Mouse (Mus musculus) thymus, adult 2 months (tissue): ENCODE results near the gene Sap30l. TPM values are rescaled to one million over a fixed set of nuclear protein-coding genes. Genes with fewer than 3 reads are reported as not detected.

Experiments
- DNase-seq: peaks from one replicate; pipeline ENCODE4 v3.0.0; 2021
- H3K27ac ChIP-seq: fragments of 200-500 bp; 2 replicates; pipeline ENCODE4 v1.5.1; 2012; ENCODE audit warnings: low read length, control low read depth; ENCODE audit not compliant: control insufficient read depth, insufficient read depth
- H3K27me3 ChIP-seq: fragments of 200-500 bp; 2 replicates; pipeline ENCODE4 v1.6.1; 2012; ENCODE audit warnings: mild to moderate bottlenecking, low read length, moderate library complexity, mixed read lengths; ENCODE audit not compliant: control insufficient read depth, insufficient read depth
- H3K36me3 ChIP-seq: fragments of 200-500 bp; 2 replicates; pipeline ENCODE4 v1.6.1; 2012; ENCODE audit warnings: mild to moderate bottlenecking, low read length, moderate library complexity; ENCODE audit not compliant: control insufficient read depth, insufficient read depth
- H3K4me1 ChIP-seq: fragments of 200-500 bp; replicated peaks from 2 replicates; pipeline ENCODE4 v1.6.1; 2012; ENCODE audit warnings: low read length; ENCODE audit not compliant: control insufficient read depth, insufficient read depth
- H3K4me3 ChIP-seq: fragments of 200-500 bp; 2 replicates; pipeline ENCODE4 v1.5.1; 2012; ENCODE audit warnings: mild to moderate bottlenecking, low read length, control low read depth, moderate library complexity; ENCODE audit not compliant: control insufficient read depth, insufficient read depth
- CTCF ChIP-seq: fragments of 200-500 bp; IDR thresholded peaks from 2 replicates; pipeline ENCODE4 v1.5.1; 2012; ENCODE audit warnings: mild to moderate bottlenecking, control low read depth, low read length, moderate library complexity, borderline replicate concordance; ENCODE audit not compliant: control insufficient read depth, poor library complexity, insufficient read depth; ENCODE audit errors: extremely low read depth
- POLR2A ChIP-seq: fragments of 200-500 bp; IDR thresholded peaks from 2 replicates; pipeline ENCODE4 v1.6.1; 2012; ENCODE audit warnings: mild to moderate bottlenecking, low read length, control low read depth, moderate library complexity; ENCODE audit not compliant: control insufficient read depth, poor library complexity, insufficient read depth; ENCODE audit errors: extremely low read depth
- WGBS: fragments of 180-500 bp; shearing (Covaris S2); methylation state at CpG from one replicate; pipeline ENCODE4 v1.1.7; 2018; 5-methylcytosine and 5-hydroxymethylcytosine counted together
- polyA plus RNA-seq: library from polyadenylated mRNA; depleted of rRNA; stranded (reverse); fragments of >200 nt; gene quantifications from 2 replicates; pipeline ENCODE4 v1.2.3, GENCODE M21; 2012

Gene Sap30l
- polyA plus RNA-seq, 1 experiment: 37.1 TPM

DNA sequence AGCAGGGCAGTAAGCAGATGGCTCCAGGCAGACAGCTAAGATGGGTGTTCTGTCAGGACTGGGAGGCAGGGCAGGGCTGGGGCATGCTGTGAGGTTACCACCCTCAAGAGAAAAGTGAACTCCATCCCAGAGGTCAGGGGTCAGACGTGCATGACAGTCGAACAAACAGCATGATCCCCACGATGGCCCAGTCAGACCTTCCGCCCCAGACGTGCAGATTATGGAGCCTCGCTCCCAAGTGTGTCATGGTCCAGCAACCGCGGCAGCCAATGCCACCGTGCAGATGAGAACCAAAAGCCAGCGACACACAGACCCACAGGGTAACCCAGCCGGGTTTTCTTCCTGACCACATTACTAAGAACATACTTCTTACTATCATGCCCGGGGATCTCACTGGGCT, 34.8 kb upstream of the Sap30l start:
- no peaks in the 10 kb centered on the region for H3K4me1 ChIP-seq
- DNase-seq: no peak
- WGBS: 88% methylated on average over 12 of the region's 12 CpGs
- H3K36me3 ChIP-seq: peaks cover 26% of the 10 kb centered on the region
- H3K27ac ChIP-seq: no peak overlapping the region
- no peaks in the 10 kb centered on the region for H3K27me3 ChIP-seq
- no peak overlapping the region for H3K4me3 ChIP-seq
- no peak for TF ChIP-seq CTCF
- no peak for TF ChIP-seq POLR2A

DNA sequence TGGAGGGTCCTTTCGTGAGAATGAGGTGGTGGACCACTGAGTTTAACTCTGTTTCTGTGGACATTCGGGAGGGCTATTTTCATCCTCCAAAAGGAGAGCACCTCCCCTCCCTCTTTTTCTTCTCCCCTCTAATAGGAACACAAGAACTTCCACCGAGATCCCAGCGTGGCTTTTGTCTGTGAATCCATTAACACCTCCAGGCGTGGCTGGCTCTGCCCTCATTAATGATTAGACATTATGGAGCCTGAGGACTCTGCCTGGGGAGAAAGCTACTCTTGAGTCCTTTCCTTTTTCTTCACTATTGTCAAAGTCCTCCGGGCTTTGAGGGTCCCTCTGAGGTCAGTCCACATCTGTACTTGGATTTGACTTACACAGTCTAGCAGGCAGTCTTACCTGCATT, 34.3 kb upstream of the Sap30l start:
- Histone ChIP-seq H3K36me3 (peaks cover 32% of the 10 kb centered on the region), H3K4me1 (no peaks in the 10 kb centered on the region), H3K4me3 (no peak overlapping the region), H3K27ac (no peak overlapping the region), H3K27me3 (no peaks in the 10 kb centered on the region)
- DNase-seq: no peak
- whole genome bisulfite sequencing: 96% methylated on average over 6 of the region's 6 CpGs
- TF ChIP-seq POLR2A: no peak
- TF ChIP-seq CTCF: no peak

DNA sequence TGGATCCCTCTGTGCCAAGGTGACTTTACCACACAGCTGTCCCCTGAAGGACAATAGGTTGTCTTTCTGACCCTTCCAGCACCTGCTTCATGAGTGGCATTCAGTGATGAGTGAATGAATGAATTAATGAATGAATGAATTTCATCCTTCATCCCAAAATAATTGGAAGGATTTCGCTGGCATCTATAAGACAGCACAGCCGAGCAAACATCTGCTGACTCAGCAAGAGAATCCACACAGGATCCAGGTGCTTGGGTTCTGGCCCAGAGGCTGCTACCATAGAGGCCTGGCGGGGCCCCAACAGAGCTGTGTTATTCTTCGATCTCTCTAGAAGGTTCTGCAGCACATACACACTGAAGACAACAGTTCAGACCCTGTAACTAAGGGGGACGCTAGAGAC, 30.7 kb upstream of the Sap30l start:
- Histone ChIP-seq H3K27ac (no peak overlapping the region), H3K36me3 (peaks cover 32% of the 10 kb centered on the region), H3K4me3 (no peak overlapping the region), H3K4me1 (no peaks in the 10 kb centered on the region), H3K27me3 (no peaks in the 10 kb centered on the region)
- DNase-seq: no peak
- TF ChIP-seq POLR2A (no peak), CTCF (no peak)
- WGBS: 93% methylated on average over 5 of the region's 5 CpGs

DNA sequence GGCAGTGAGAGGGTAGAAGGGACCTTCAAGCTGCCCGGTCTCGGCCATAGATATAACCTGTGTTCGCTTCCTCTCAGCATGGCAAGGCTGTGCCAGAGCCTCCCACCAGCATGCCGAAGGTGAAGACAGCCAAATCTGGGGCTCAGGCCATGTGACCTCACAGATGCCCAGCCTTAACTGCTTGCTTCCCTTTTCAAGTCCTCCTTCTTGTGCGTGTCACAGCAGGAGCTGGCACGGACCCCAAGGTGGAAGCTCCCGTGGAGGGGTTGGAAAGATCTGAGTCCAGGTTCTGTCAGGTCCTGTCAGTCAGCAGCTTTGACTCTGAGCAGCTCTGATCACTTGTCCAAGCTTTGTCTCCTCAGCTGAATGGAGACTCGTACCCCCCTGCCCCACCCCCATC, 29.8 kb upstream of the Sap30l start:
- Histone ChIP-seq H3K4me3 (no peak overlapping the region), H3K27me3 (no peaks in the 10 kb centered on the region), H3K27ac (no peak overlapping the region), H3K36me3 (peaks cover 30% of the 10 kb centered on the region), H3K4me1 (no peaks in the 10 kb centered on the region)
- 98% methylated on average over 8 of the region's 8 CpGs for WGBS
- no peak for TF ChIP-seq CTCF
- no peak for TF ChIP-seq POLR2A
- DNase-seq: no peak

DNA sequence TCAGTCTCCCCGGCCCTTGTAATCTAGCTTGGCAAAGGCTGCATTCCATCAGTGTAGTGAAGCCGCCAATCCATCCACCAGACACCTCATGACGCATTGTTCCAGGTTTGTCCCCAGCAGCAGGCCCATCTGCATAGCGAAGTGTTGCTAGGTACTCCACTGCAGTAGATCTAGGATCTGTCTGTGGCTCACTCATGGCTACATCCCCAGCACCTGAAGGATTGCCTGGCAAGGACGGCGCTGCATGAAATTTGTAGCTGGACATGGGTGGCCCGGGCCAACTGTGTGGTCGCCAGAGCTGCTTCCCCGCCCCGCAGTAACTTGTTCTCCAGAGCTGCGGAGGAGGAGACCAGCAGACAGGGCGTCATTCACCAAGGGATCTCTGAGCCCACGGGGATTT, 28.0 kb upstream of the Sap30l start:
- H3K4me1 ChIP-seq: no peaks in the 10 kb centered on the region
- H3K4me3 ChIP-seq: no peak overlapping the region
- H3K36me3 ChIP-seq: peaks cover 25% of the 10 kb centered on the region
- TF ChIP-seq CTCF (no peak), POLR2A (no peak)
- 91% methylated on average over 13 of the region's 13 CpGs for WGBS
- no peak overlapping the region for H3K27ac ChIP-seq
- no peak for DNase-seq
- no peaks in the 10 kb centered on the region for H3K27me3 ChIP-seq

DNA sequence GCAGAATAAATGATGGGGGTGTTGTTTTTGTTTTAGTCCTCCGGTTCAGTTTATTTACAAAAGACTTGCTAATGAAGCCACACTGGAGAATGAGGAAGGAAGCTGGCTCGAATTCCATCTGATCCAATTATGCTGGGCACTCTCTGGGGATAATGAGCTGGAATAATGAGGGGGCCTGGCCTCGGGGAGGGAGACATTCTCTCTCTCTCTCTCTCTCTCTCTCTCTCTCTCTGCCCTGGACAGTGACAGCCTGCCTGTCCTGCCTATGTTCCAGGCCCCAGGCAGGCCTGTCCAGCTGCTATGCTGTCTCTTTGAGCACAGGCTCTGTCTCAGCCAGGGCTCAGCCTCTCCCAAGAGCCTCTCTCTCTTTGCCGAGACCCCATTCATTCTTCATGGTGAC, 27.5 kb upstream of the Sap30l start:
- 76% methylated on average over 4 of the region's 4 CpGs for WGBS
- no peak for TF ChIP-seq CTCF
- TF ChIP-seq POLR2A: no peak
- H3K27ac ChIP-seq: no peak overlapping the region

DNA sequence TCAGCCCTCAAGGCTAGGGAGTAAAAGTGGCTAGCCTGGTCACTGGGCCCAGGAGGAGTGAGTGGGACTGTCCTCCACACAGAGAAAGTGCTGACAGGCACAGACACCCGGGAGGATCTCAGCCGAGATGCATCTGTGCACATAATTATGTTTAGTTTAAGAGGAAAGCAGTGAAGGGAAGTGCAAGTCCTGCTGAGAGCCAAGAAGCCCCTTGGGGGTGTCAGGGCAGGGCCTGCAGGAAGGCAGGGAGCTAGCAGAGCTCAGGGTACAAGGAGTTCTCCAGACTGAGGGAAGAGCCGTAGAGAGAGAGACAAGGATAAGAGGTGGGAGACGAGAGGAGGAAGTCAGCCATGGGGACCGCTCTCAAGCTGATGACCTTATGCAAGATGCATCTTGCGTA, 25.6 kb upstream of the Sap30l start:
- H3K36me3 ChIP-seq: peaks cover 14% of the 10 kb centered on the region
- no peaks in the 10 kb centered on the region for H3K4me1 ChIP-seq
- DNase-seq: no peak
- WGBS: 91% methylated on average over 6 of the region's 6 CpGs
- TF ChIP-seq CTCF: no peak
- TF ChIP-seq POLR2A: no peak
- H3K27me3 ChIP-seq: no peaks in the 10 kb centered on the region
- no peak overlapping the region for H3K27ac ChIP-seq
- no peak overlapping the region for H3K4me3 ChIP-seq

More for the DNA sequence above, 27.5 kb upstream of the Sap30l start:
- Histone ChIP-seq H3K4me1 (no peaks in the 10 kb centered on the region), H3K27me3 (no peaks in the 10 kb centered on the region), H3K36me3 (peaks cover 25% of the 10 kb centered on the region), H3K4me3 (no peak overlapping the region)
- DNase-seq: no peak
